Mouse (Mus musculus): Measurements from ENCODE around the gene Hs6st2. TPM values are rescaled to one million over a fixed set of nuclear protein-coding genes. Genes with fewer than 3 reads are reported as not detected.

Hs6st2 gene
- total RNA-seq, 2 experiments from 2014 or later = 4.0 to 4.4 TPM

- no peak for DNase-seq
Observed at GRCm38 (mm10) chrX:51585444-51585843, 96.2 kb downstream of the Hs6st2 start.

- no peak for DNase-seq
Observed at GRCm38 (mm10) chrX:51581704-51582103, 100.0 kb downstream of the Hs6st2 start.

- DNase-seq = no peak
Observed at GRCm38 (mm10) chrX:51561880-51562279, 119.8 kb downstream of the Hs6st2 start.

GRCm38 (mm10) chrX:51539626-51540025 lies 142.0 kb downstream of the Hs6st2 start:
- no peak for DNase-seq

- DNase-seq = no peak
Observed at GRCm38 (mm10) chrX:51537082-51537481, 144.6 kb downstream of the Hs6st2 start.

GRCm38 (mm10) chrX:51535226-51535625 lies 146.4 kb downstream of the Hs6st2 start:
- no peak for DNase-seq

- no peak for DNase-seq
Observed at GRCm38 (mm10) chrX:51531136-51531535, 150.5 kb downstream of the Hs6st2 start.

- DNase-seq = no peak
Observed at GRCm38 (mm10) chrX:51528601-51529000, 153.1 kb downstream of the Hs6st2 start.

GRCm38 (mm10) chrX:51514831-51515230 lies 166.8 kb downstream of the Hs6st2 start:
- no peak for DNase-seq

- DNase-seq = no peak
Observed at GRCm38 (mm10) chrX:51506526-51506925, 175.1 kb downstream of the Hs6st2 start.

GRCm38 (mm10) chrX:51505691-51506090 lies 176.0 kb downstream of the Hs6st2 start:
- DNase-seq = no peak

- no peak for DNase-seq
Observed at GRCm38 (mm10) chrX:51503781-51504471, 177.7 kb downstream of the Hs6st2 start.

- DNase-seq = no peak
Observed at GRCm38 (mm10) chrX:51497831-51498230, 183.8 kb downstream of the Hs6st2 start.

- no peak for DNase-seq
Observed at GRCm38 (mm10) chrX:51488374-51488773, 193.3 kb downstream of the Hs6st2 start.

- no peak for DNase-seq
Observed at GRCm38 (mm10) chrX:51469411-51469810, 212.2 kb downstream of the Hs6st2 start.

GRCm38 (mm10) chrX:51461413-51461812 lies 220.2 kb downstream of the Hs6st2 start:
- DNase-seq = no peak

GRCm38 (mm10) chrX:51443366-51443765 lies 238.3 kb downstream of the Hs6st2 start:
- no peak for DNase-seq

GRCm38 (mm10) chrX:51431706-51432105 lies 249.9 kb downstream of the Hs6st2 start:
- no peak for DNase-seq

GRCm38 (mm10) chrX:51425031-51425430 lies 256.6 kb downstream of the Hs6st2 start:
- no peak for DNase-seq

GRCm38 (mm10) chrX:51410289-51410688 lies 271.4 kb downstream of the Hs6st2 start:
- DNase-seq = no peak

GRCm38 (mm10) chrX:51397457-51397856 lies 284.2 kb downstream of the Hs6st2 start:
- no peak for DNase-seq

- no peak for DNase-seq
Observed at GRCm38 (mm10) chrX:51374670-51375069, 307.0 kb downstream of the Hs6st2 start.

GRCm38 (mm10) chrX:51372477-51373239 lies 309.0 kb downstream of the Hs6st2 start:
- DNase-seq = no peak

- no peak for DNase-seq
Observed at GRCm38 (mm10) chrX:51349682-51350081, 332.0 kb downstream of the Hs6st2 start.

All from gastrocnemius, postnatal 25 days (tissue).